Mouse (Mus musculus): Measurements from ENCODE around the gene Ssh3. TPM values are rescaled to one million over a fixed set of nuclear protein-coding genes. Genes with fewer than 3 reads are reported as not detected.

Ssh3 gene
- total RNA-seq, 1 experiment = 7.3 TPM

DNA sequence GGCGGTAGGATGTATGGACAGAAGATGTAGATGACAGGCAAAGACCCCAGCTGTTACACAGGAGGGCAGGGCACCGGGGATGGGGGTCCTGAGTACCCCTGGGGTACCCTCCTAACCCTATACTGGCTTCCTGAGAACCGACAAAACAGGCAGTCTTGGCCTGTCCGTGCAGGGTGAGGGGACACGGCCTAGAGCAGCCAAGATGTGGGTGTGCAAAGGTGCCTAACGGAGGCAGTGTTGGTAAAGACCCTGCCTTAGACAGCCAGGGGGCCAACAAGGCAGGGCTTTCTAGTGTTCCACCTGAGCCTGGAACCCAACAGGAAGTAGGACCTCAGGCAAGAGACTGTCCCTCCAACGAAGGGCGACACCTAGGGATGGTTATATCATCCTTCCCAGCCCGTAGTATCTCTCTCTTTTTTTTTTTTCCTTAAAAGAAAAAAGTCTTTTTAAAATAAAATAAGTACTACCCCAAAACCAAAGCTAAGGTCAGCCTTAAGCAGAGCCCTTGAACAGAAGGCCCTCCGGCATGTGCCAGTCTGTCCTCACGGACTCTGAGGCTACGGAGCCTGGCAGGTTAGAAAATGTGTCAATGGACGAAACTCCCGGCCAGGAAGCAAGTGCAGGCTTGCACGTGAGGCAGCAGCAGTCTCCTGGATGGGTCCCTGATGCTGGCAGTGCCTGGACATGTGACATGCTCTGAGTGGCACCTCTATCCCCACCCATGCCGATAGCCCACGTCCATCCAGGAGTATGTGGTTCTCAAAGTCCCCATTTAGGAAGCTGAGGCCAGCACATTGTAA, 29.5 kb upstream of the Ssh3 start:
- H3K4me3 ChIP-seq (ENCODE audit: insufficient read depth in 1 of 2, low read depth in 1 of 2, low read length in 2 of 2, poor library complexity in 1 of 2, severe bottlenecking in 1 of 2) = no peak overlapping the region
- in situ Hi-C loops (cut with MboI; ENCODE audit: low sequenced_read_pairs in 2 of 2, unreplicated experiment in 2 of 2) = no loop called here
- TF ChIP-seq MAFK (IDR thresholded peaks at IDR 0.05; ENCODE audit: insufficient read depth, low read depth, low read length) (no peak), ZNF384 (IDR thresholded peaks at IDR 0.05; ENCODE audit: low read depth, low read length) (no peak), ZC3H11A (IDR thresholded peaks at IDR 0.05; ENCODE audit: borderline replicate concordance, low read depth, low read length) (no peak), HCFC1 (IDR thresholded peaks at IDR 0.05; ENCODE audit: borderline replicate concordance, insufficient read depth, low read length) (no peak), CHD2 (IDR thresholded peaks at IDR 0.05; ENCODE audit: low read depth, low read length) (no peak)
- H3K9ac ChIP-seq (ENCODE audit: insufficient read depth, low read depth, low read length, poor library complexity, severe bottlenecking) = no peak overlapping the region
- H3K9me3 ChIP-seq (ENCODE audit: control insufficient read depth, insufficient read depth, low read depth, low read length) = no peaks in the 10 kb centered on the region
- DNase-seq (ENCODE audit: low read depth, low spot score) = no peak
- no peak overlapping the region for H3K27ac ChIP-seq (ENCODE audit: insufficient read depth, low read depth, low read length, poor library complexity, severe bottlenecking)
- no peaks in the 10 kb centered on the region; the same call in 1 of the 2 replicates for H3K36me3 ChIP-seq (ENCODE audit: control insufficient read depth, insufficient read depth, low read length, poor library complexity, severe bottlenecking)
- peaks cover 10 to 42% of the 10 kb centered on the region in 2 experiments; a peak in 3 of 4 replicates for H3K4me1 ChIP-seq (ENCODE audit: control insufficient read depth in 2 of 2, insufficient read depth in 2 of 2, low read length in 2 of 2, poor library complexity in 1 of 2)

DNA sequence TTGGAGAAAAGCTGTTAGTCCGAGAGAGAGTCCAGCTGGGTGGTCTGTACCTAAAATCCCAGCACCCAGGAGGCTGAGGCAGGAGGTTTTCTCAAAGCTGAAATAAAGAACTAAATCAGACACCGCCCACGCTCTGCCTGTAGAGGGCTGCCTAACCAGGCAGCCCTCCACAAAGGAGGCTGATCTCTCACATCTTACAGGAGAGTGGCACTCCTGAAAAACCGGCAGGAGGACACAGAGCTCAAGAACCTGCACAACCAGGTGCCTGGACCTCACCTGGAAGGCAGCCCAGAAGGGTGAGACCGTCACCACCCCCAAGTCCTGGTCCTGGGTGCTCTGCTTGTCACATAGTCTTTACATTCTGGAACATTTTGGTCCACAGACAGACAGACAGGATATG, 28.9 kb upstream of the Ssh3 start:
- H3K9me3 ChIP-seq (ENCODE audit: control insufficient read depth, insufficient read depth, low read depth, low read length) = no peaks in the 10 kb centered on the region
- H3K4me3 ChIP-seq (ENCODE audit: insufficient read depth in 1 of 2, low read depth in 1 of 2, low read length in 2 of 2, poor library complexity in 1 of 2, severe bottlenecking in 1 of 2) = no peak overlapping the region
- no peak for TF ChIP-seq MAFK (IDR thresholded peaks at IDR 0.05; ENCODE audit: insufficient read depth, low read depth, low read length)
- TF ChIP-seq HCFC1 (IDR thresholded peaks at IDR 0.05; ENCODE audit: borderline replicate concordance, insufficient read depth, low read length) = no peak
- no peak for TF ChIP-seq ZC3H11A (IDR thresholded peaks at IDR 0.05; ENCODE audit: borderline replicate concordance, low read depth, low read length)
- TF ChIP-seq CHD2 (IDR thresholded peaks at IDR 0.05; ENCODE audit: low read depth, low read length) = no peak
- no peak for TF ChIP-seq ZNF384 (IDR thresholded peaks at IDR 0.05; ENCODE audit: low read depth, low read length)
- peaks cover 2% of the 10 kb centered on the region; the same call in 1 of the 2 replicates for H3K36me3 ChIP-seq (ENCODE audit: control insufficient read depth, insufficient read depth, low read length, poor library complexity, severe bottlenecking)
- H3K27ac ChIP-seq (ENCODE audit: insufficient read depth, low read depth, low read length, poor library complexity, severe bottlenecking) = no peak overlapping the region
- no peak for DNase-seq (ENCODE audit: low read depth, low spot score)
- H3K4me1 ChIP-seq (ENCODE audit: control insufficient read depth in 2 of 2, insufficient read depth in 2 of 2, low read length in 2 of 2, poor library complexity in 1 of 2) = peaks cover 10 to 42% of the 10 kb centered on the region in 2 experiments; a peak in 3 of 4 replicates
- in situ Hi-C loops (cut with MboI; ENCODE audit: low sequenced_read_pairs in 2 of 2, unreplicated experiment in 2 of 2) = no loop called here
- no peak overlapping the region for H3K9ac ChIP-seq (ENCODE audit: insufficient read depth, low read depth, low read length, poor library complexity, severe bottlenecking)

- Histone ChIP-seq H3K9ac (ENCODE audit: insufficient read depth, low read depth, low read length, poor library complexity, severe bottlenecking) (no peak overlapping the region), H3K9me3 (ENCODE audit: control insufficient read depth, insufficient read depth, low read depth, low read length) (no peaks in the 10 kb centered on the region), H3K4me3 (ENCODE audit: insufficient read depth in 1 of 2, low read depth in 1 of 2, low read length in 2 of 2, poor library complexity in 1 of 2, severe bottlenecking in 1 of 2) (no peak overlapping the region), H3K4me1 (ENCODE audit: control insufficient read depth in 2 of 2, insufficient read depth in 2 of 2, low read length in 2 of 2, poor library complexity in 1 of 2) (peaks cover 10 to 33% of the 10 kb centered on the region in 2 experiments; a peak in 3 of 4 replicates), H3K27ac (ENCODE audit: insufficient read depth, low read depth, low read length, poor library complexity, severe bottlenecking) (no peak overlapping the region), H3K36me3 (ENCODE audit: control insufficient read depth, insufficient read depth, low read length, poor library complexity, severe bottlenecking) (peaks cover 13% of the 10 kb centered on the region; the same call in 1 of the 2 replicates)
- no peak for DNase-seq (ENCODE audit: low read depth, low spot score)
- TF ChIP-seq CHD2 (IDR thresholded peaks at IDR 0.05; ENCODE audit: low read depth, low read length) (no peak), MAFK (IDR thresholded peaks at IDR 0.05; ENCODE audit: insufficient read depth, low read depth, low read length) (no peak), ZNF384 (IDR thresholded peaks at IDR 0.05; ENCODE audit: low read depth, low read length) (no peak), ZC3H11A (IDR thresholded peaks at IDR 0.05; ENCODE audit: borderline replicate concordance, low read depth, low read length) (no peak), HCFC1 (IDR thresholded peaks at IDR 0.05; ENCODE audit: borderline replicate concordance, insufficient read depth, low read length) (no peak)
- in situ Hi-C loops (cut with MboI; ENCODE audit: low sequenced_read_pairs in 2 of 2, unreplicated experiment in 2 of 2) = no loop called here
Observed at GRCm38 (mm10) chr19:4296611-4297010, 27.6 kb upstream of the Ssh3 start.

- H3K27ac ChIP-seq (ENCODE audit: insufficient read depth, low read depth, low read length, poor library complexity, severe bottlenecking) = no peak overlapping the region
- TF ChIP-seq MAFK (IDR thresholded peaks at IDR 0.05; ENCODE audit: insufficient read depth, low read depth, low read length) (no peak), ZNF384 (IDR thresholded peaks at IDR 0.05; ENCODE audit: low read depth, low read length) (no peak), ZC3H11A (IDR thresholded peaks at IDR 0.05; ENCODE audit: borderline replicate concordance, low read depth, low read length) (no peak), HCFC1 (IDR thresholded peaks at IDR 0.05; ENCODE audit: borderline replicate concordance, insufficient read depth, low read length) (no peak), CHD2 (IDR thresholded peaks at IDR 0.05; ENCODE audit: low read depth, low read length) (no peak)
- no peak for DNase-seq (ENCODE audit: low read depth, low spot score)
- H3K4me1 ChIP-seq (ENCODE audit: control insufficient read depth in 2 of 2, insufficient read depth in 2 of 2, low read length in 2 of 2, poor library complexity in 1 of 2) = peaks cover 7 to 23% of the 10 kb centered on the region in 2 experiments; a peak in 3 of 4 replicates
- peaks cover 25% of the 10 kb centered on the region for H3K36me3 ChIP-seq (ENCODE audit: control insufficient read depth, insufficient read depth, low read length, poor library complexity, severe bottlenecking)
- H3K9ac ChIP-seq (ENCODE audit: insufficient read depth, low read depth, low read length, poor library complexity, severe bottlenecking) = no peak overlapping the region
- no peak overlapping the region for H3K4me3 ChIP-seq (ENCODE audit: insufficient read depth in 1 of 2, low read depth in 1 of 2, low read length in 2 of 2, poor library complexity in 1 of 2, severe bottlenecking in 1 of 2)
- no peaks in the 10 kb centered on the region for H3K9me3 ChIP-seq (ENCODE audit: control insufficient read depth, insufficient read depth, low read depth, low read length)
- in situ Hi-C loops (cut with MboI; ENCODE audit: low sequenced_read_pairs in 2 of 2, unreplicated experiment in 2 of 2) = no loop called here
Observed at GRCm38 (mm10) chr19:4295391-4295790, 26.4 kb upstream of the Ssh3 start.
